Mouse (Mus musculus): ENCODE measurements around the gene Olfr591.
"Not testable (repeated sequence)": the region's sequence is repeated elsewhere in the genome, so short reads cannot be mapped to it uniquely, and the experiment has no call there.

The Olfr591 gene

DNA sequence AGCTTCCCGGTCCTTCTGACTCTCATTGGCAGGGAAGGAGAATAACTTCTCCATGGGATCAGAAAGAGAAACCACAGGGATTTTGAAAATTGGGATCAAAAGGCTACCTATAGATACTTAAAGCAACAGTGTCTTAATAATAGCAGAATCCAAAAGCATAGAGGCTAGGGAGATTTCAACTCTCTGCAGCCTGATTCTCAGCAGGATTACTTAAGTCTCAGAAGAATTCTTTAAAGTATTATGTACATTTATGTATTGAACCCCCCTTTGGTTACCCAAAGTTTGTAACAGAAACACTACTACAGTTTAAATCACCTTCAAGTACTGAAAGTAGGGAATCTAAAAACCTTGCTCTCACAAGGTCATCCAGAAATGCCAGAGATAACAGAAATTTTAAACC, at the start of gene Olfr591:
TSS of gene Olfr591 (minus strand) at position 101 of the 400 bp plus-strand sequence.
- in situ Hi-C loops (cut with MboI, MseI) = no loop called here

DNA sequence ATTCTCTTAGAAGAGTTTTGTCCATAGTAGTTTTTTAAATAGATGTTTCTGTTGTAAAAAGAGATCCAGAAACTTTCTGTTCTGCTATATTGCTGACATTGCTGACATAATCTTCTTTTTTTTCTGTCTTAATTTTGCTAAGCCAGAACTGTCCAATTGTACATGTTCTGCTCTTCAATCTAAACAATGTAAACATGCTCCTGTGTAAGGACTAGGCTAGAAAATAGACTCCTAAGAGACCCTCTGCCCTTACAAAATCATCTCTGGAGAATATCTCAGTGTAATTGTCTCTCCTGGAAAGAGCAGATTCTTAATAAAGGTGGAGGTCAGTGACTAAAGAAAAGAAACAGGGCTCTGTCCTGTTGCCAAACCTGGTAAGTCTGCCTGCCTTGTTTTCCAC, 38.6 kb upstream of the Olfr591 start, which contains the start of gene Olfr594:
TSS of gene Olfr594 (plus strand) at position 301 of the 400 bp plus-strand sequence.
- in situ Hi-C loops (cut with MboI, MseI) = no loop called here

DNA sequence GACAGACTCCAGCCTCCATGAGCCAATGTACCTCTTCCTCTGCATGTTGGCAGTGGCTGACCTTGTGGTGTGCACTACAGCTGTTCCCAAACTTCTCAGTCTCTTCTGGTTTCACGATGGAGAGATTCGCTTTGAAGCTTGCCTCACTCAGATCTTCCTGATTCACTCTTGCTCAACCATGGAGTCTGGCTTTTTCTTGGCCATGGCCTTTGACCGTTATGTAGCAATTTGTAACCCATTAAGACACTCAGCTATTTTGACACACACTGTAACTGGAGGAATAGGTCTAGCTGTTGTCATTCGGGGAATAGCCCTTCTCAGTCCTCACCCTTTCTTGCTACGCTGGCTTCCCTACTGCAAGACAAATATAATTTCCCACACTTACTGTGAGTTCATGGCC, 33.9 kb upstream of the Olfr591 start:
- in situ Hi-C loops (cut with MboI, MseI) = not testable (repeated sequence)

DNA sequence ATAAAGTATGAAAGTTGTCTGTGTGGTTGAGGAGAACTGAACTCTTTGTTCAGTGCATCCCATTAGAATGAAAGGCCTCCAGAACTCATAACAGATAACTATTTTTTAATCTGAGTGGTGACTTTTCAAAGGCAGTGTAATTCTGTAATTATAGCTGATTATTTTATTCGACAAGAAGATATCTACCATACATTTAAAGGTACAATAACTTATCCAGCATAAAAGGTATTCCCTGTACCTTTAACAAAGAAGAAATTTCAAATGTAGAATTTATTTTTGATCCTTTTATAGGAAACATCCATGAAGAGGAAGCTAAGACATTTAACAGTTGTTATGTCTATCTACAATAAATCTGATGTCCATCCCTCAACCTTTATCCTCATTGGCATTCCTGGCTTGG, 33.4 kb upstream of the Olfr591 start, which contains the start of gene Olfr593:
TSS of gene Olfr593 (plus strand) at position 301 of the 400 bp plus-strand sequence.
- in situ Hi-C loops (cut with MboI, MseI) = no loop called here

DNA sequence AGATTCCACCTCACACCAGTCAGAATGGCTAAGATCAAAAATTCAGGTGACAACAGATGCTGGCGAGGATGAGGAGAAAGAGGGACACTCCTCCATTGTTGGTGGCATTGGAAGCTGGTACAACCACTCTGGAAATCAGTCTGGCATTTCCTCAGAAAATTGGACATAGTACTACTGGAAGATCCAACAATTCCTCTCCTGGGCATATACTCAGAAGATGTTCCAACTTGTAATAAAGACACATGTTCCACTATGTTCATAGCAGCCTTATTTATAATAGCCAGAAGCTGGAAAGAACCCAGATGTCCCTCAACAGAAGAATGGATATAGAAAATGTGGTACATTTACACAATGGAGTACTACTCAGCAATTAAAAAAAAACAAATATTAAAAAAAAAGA, 6.4 kb upstream of the Olfr591 start, which contains the start of gene Olfr592:
TSS of gene Olfr592 (plus strand) at position 301 of the 400 bp plus-strand sequence.
- in situ Hi-C loops (cut with MboI, MseI) = not testable (repeated sequence)

DNA sequence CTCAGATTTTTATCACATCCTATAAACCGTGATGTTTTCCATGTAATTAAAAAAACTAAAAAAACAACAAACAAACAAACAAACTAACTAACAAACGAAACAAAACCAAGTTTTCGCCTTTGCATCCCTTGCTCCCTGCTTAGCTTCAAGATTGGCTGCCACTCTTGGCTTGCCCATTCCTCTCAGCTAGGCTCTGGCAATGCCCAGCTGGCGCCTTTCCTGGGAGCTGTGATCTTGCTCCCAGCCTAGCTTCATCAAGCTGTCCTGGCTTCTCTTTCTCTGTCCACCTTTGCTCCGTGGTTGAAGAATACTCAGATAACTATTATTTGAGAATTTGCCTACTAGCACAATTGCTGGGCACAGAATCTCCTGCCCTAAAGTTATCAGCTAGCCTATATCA, 8.4 kb downstream of the Olfr591 start:
- in situ Hi-C loops (cut with MboI, MseI) = no loop called here

DNA sequence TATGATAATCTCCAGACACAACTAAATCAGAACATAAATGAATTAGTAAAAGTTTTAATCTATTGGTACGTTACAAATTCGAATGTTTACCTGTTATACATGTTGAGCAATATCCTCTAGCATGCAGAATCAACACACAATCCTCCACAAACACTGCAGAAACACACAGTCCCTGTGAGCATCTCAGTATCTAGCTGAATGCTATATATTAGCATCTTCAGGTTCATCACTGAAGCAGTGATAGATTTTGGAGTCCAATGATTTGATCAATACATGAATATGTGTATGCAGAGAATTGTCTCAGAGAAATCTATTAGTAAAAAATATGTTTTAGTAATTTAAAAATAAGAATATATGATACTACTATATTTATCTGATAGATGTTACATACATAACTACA, 21.9 kb downstream of the Olfr591 start, which contains the start of gene Olfr589:
TSS of gene Olfr589 (minus strand) at position 101 of the 400 bp plus-strand sequence.
- in situ Hi-C loops (cut with MboI, MseI) = no loop called here

DNA sequence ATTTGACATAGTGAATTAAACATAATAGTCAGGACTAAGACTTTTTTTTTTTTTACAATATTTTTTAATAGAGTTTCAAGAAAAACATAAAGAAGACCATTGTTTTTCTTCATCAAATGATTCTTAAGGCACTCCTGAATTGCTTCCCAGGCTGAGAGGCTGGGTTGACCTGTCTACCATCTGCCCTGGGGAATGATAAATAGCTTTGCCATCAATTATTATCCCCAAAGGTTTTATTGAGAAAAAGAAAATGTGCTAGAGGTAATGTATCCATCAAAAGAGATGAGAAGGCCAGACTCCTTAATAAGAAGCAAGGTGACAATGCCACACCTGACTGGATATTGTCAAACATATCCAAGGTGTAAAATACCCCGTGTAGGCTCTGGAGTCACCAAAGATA, 37.6 kb downstream of the Olfr591 start, which contains the start of gene Olfr588-ps1:
TSS of gene Olfr588-ps1 (plus strand) at position 301 of the 400 bp plus-strand sequence.
- in situ Hi-C loops (cut with MboI, MseI) = no loop called here

DNA sequence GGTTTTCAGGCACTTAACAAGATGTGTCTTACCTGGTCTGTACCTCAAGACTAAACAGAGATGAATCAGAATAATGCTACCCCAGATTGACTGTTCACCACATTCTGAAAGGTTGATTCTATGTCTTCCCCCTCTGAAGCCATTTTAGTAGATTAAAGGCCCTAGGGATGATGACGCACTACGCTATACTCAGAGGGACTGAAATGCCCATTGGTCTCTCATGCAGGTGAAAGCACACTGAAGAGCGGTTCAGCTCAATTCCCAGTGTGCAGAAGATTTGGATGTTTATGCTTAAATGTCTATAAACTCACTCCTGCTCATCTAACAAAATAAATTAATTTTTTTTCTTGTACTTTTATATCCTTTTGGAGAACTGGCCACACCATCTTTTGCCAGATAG, 52.6 kb downstream of the Olfr591 start, which contains the start of gene Olfr586:
TSS of gene Olfr586 (minus strand) at position 101 of the 400 bp plus-strand sequence.
- in situ Hi-C loops (cut with MboI, MseI) = no loop called here

DNA sequence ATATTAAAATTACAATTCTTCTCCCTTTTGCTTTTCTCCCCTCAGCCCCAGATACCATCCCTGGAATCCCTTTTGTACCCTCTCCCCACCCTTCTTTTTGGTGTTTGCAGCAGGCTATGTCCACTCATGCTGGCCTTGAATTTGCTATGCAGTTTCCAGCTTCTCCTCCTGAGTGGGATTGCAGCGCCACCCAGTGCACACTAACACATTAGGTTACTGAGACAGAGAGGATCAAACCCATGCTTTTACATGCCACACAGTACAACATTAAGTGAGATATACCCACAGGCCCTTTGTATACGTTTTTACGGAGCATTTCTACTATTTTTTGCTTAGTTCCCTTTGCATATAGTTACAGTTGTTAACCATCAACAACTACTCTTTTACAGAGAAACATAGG, 58.7 kb downstream of the Olfr591 start:
- in situ Hi-C loops (cut with MboI, MseI) = no loop called here
